Mouse (Mus musculus) spleen, adult 2 months (tissue): ENCODE measurements around the gene Arhgap30. TPM values are rescaled to one million over a fixed set of nuclear protein-coding genes. Genes with fewer than 3 reads are reported as not detected.

Experiments used
- DNase-seq, 2 experiments: peaks; one replicate each; pipeline versions ENCODE4 v3.0.0 to v3.0.0-alpha.2; 2012 to 2021; ENCODE audit warnings: low spot score in 2 of 2, low read depth in 1 of 2
- H3K27ac ChIP-seq: fragments of 200-500 bp; 2 replicates; pipeline ENCODE4 v1.5.1; 2012; ENCODE audit warnings: low read length, inconsistent platforms; ENCODE audit not compliant: insufficient read depth
- H3K27me3 ChIP-seq: fragments of 200-500 bp; 2 replicates; pipeline ENCODE4 v1.6.1; 2012; ENCODE audit warnings: mild to moderate bottlenecking, moderate library complexity, low read length, inconsistent platforms; ENCODE audit not compliant: control insufficient read depth, insufficient read depth
- H3K36me3 ChIP-seq: fragments of 200-500 bp; 2 replicates; pipeline ENCODE4 v1.6.1; 2012; ENCODE audit warnings: mild to moderate bottlenecking, low read length, inconsistent platforms; ENCODE audit not compliant: control insufficient read depth, insufficient read depth
- H3K4me1 ChIP-seq: fragments of 200-500 bp; 2 replicates; pipeline ENCODE4 v1.6.1; 2011; ENCODE audit warnings: inconsistent platforms; ENCODE audit not compliant: control insufficient read depth, insufficient read depth, insufficient read length
- H3K4me3 ChIP-seq: fragments of 200-500 bp; 2 replicates; pipeline ENCODE4 v1.5.1; 2011; ENCODE audit warnings: mild to moderate bottlenecking, inconsistent platforms; ENCODE audit not compliant: insufficient read depth, insufficient read length; ENCODE audit errors: extremely low read depth
- CTCF ChIP-seq: fragments of 200-500 bp; IDR thresholded peaks from 2 replicates; pipeline ENCODE4 v1.5.1; 2011; ENCODE audit warnings: mild to moderate bottlenecking, inconsistent platforms; ENCODE audit not compliant: insufficient read depth, insufficient read length, insufficient replicate concordance; ENCODE audit errors: extremely low read depth
- POLR2A ChIP-seq: fragments of 200-500 bp; IDR thresholded peaks from 2 replicates; pipeline ENCODE4 v1.6.1; 2011; ENCODE audit warnings: low read depth, low read length, inconsistent platforms
- WGBS: fragments of 180-500 bp; shearing (Covaris S2); methylation state at CpG from one replicate; pipeline ENCODE4 v1.1.7; 2018; 5-methylcytosine and 5-hydroxymethylcytosine counted together
- polyA plus RNA-seq: library from polyadenylated mRNA; depleted of rRNA; stranded (reverse); fragments of >200 nt; gene quantifications from 2 replicates; pipeline ENCODE4 v1.2.3, GENCODE M21; 2012

Gene Arhgap30
- polyA plus RNA-seq, 1 experiment: 79.5 TPM

GRCm38 (mm10) chr1:171387099-171387498 lies 1.7 kb upstream of the Arhgap30 start:
- Histone ChIP-seq H3K27ac (peak overlapping the region; percentile 99; the same call in 1 of the 2 replicates), H3K4me3 (no peak overlapping the region), H3K27me3 (no peaks in the 10 kb centered on the region), H3K4me1 (peaks cover 17% of the 10 kb centered on the region; the same call in 1 of the 2 replicates), H3K36me3 (0 out of 2 replicates have a peak, but pooled peaks cover 1% of the 10 kb centered on the region)
- peak in 1 of 2 experiments; percentile 49 for DNase-seq
- no peak for TF ChIP-seq POLR2A
- peak; percentile 41; the same call in 1 of the 2 replicates for TF ChIP-seq CTCF
- 51% methylated on average over 6 of the region's 6 CpGs for WGBS

DNA sequence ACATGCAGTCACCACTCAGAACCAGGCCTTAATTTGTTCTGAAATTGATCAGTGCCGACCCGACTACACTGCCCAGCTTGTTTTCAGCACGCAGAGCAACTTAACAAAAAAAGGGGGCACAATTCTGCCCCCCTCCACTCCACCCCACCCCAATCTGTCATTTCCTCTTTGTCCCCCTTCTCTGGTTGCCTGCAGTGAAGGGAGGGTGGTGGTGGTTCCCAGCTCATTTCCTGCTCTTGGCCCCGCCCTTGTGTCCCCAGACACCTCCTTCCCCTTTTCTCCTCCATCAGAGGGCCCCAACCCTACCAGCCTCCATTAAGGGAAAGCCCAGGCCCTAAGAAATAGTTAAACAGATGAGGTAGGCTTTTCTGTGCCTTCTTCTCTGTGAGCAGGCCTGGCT lies 1.3 kb downstream of the Arhgap30 start:
- peak overlapping the region; percentile 99 for H3K27ac ChIP-seq
- DNase-seq: peak; percentile 86 to 87
- TF ChIP-seq CTCF (no peak), POLR2A (peak; percentile 58)
- H3K27me3 ChIP-seq: no peaks in the 10 kb centered on the region
- WGBS: 12% methylated on average over 4 of the region's 4 CpGs
- H3K4me3 ChIP-seq: peak overlapping the region; percentile 97
- H3K4me1 ChIP-seq: peaks cover 11% of the 10 kb centered on the region; the same call in 1 of the 2 replicates
- H3K36me3 ChIP-seq: peaks cover 7% of the 10 kb centered on the region; the same call in 1 of the 2 replicates

DNA sequence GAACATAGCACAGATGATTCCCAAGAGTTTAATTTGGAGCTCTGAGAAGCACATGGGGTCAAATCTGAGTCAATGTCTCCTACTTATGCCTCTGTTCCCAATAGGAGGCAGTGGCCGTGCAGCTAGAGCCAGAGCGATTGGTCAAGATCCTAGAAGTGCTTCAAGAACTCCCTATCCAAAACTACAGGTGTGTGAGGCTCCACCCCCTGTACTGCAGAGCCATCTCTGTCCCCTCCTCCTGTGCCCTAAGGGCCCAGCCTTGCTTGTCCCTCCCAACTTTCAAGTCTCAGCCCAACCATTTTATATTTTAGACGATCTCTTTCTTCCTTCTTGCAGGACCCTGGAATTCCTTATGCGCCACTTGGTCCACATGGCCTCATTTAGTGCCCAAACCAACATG lies 13.1 kb downstream of the Arhgap30 start:
- WGBS: 89% methylated on average over 4 of the region's 4 CpGs
- H3K27ac ChIP-seq: no peak overlapping the region
- peaks cover 60% of the 10 kb centered on the region for H3K36me3 ChIP-seq
- H3K4me1 ChIP-seq: no peaks in the 10 kb centered on the region
- DNase-seq: no peak
- TF ChIP-seq CTCF (no peak), POLR2A (no peak)
- H3K4me3 ChIP-seq: no peak overlapping the region
- H3K27me3 ChIP-seq: no peaks in the 10 kb centered on the region

DNA sequence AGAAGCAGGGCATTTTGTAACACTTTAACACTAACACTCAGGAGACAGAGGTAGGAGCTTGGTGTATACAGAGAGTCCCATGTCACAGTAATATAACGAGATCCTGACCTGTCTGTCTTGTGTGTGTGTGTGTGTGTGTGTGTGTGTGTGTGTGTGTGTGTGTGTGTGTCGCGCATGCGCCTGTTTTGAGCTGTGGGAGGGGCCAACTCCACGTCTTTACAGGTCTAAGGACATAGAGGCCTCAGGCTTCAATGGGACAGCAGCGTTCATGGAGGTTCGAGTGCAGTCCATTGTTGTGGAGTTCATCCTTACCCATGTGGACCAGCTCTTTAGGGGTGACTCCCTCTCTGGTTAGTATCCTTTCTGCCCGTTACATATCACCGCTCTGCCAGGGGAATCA lies 14.2 kb downstream of the Arhgap30 start:
- TF ChIP-seq POLR2A (no peak), CTCF (no peak)
- Histone ChIP-seq H3K36me3 (peaks cover 63% of the 10 kb centered on the region), H3K4me1 (no peaks in the 10 kb centered on the region), H3K27me3 (no peaks in the 10 kb centered on the region), H3K4me3 (no peak overlapping the region), H3K27ac (no peak overlapping the region)
- no peak for DNase-seq
- 89% methylated on average over 9 of the region's 9 CpGs for WGBS

DNA sequence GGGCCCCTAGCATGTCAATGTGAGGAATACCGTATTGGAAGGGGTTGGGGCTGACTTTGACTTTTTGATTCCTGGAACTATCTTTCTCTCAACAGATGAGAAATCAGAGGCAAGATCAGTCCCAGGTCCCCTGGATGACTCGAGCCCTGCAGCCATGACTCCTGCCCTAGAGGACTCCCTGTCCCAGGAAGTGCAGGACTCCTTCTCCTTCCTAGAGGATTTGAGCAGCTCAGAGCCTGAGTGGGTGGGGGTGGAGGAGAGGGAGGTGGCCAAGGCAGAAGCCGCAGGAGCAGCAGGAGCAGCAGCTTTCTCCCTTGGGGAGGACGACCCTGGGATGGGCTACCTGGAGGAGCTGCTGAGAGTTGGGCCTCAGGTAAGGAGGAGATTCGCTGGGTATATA lies 18.5 kb downstream of the Arhgap30 start:
- Histone ChIP-seq H3K27me3 (no peaks in the 10 kb centered on the region), H3K4me1 (0 out of 2 replicates have a peak, but pooled peaks cover 4% of the 10 kb centered on the region), H3K4me3 (no peak overlapping the region), H3K36me3 (peaks cover 49% of the 10 kb centered on the region), H3K27ac (no peak overlapping the region)
- no peak for DNase-seq
- TF ChIP-seq POLR2A: no peak
- no peak for TF ChIP-seq CTCF
- 91% methylated on average over 5 of the region's 5 CpGs for WGBS

- TF ChIP-seq CTCF: no peak
- no peak for TF ChIP-seq POLR2A
- Histone ChIP-seq H3K4me3 (no peak overlapping the region), H3K4me1 (peaks cover 12% of the 10 kb centered on the region; the same call in 1 of the 2 replicates), H3K36me3 (peaks cover 27% of the 10 kb centered on the region), H3K27ac (no peak overlapping the region), H3K27me3 (no peaks in the 10 kb centered on the region)
- DNase-seq: peak in 1 of 2 experiments; percentile 69
- WGBS: 72% methylated on average over 1 of the region's 1 CpGs
These were observed 21.5 kb downstream of the Arhgap30 start for GRCm38 (mm10) chr1:171410231-171410630.

- WGBS: under 1% methylated on average over 36 of the region's 36 CpGs
- Histone ChIP-seq H3K4me1 (peaks cover 12% of the 10 kb centered on the region; the same call in 1 of the 2 replicates), H3K27ac (peak within 1 kb of the TSS; percentile 97), H3K4me3 (peak within 1 kb of the TSS; percentile 100), H3K36me3 (peaks cover 30% of the 10 kb centered on the region), H3K27me3 (no peaks in the 10 kb centered on the region)
- TF ChIP-seq CTCF (no peak), POLR2A (peak; percentile 66)
- DNase-seq: peak; percentile 92 to 94
These were observed 22.3 kb downstream of the Arhgap30 start, which contains the start of gene Usf1 for GRCm38 (mm10) chr1:171410947-171411484. Gene Usf1 (plus strand): TSS chr1:171411313.
